Mouse (Mus musculus) bone marrow macrophage, adult 2 months (primary cell): ENCODE results near the gene Sec14l2.

ENCODE experiments used
- CTCF ChIP-seq: IDR thresholded peaks from 2 replicates; pipeline ENCODE4 v1.5.1; 2012; ENCODE audit warnings: low read depth, mild to moderate bottlenecking, low read length, moderate library complexity
- POLR2A ChIP-seq: IDR thresholded peaks from 2 replicates; pipeline ENCODE4 v1.6.1; 2012; ENCODE audit warnings: mild to moderate bottlenecking, low read depth, low read length, borderline replicate concordance

- TF ChIP-seq CTCF (peak; percentile 95), POLR2A (no peak)
Measured at GRCm38 (mm10) chr11:4094378-4095170, 28.6 kb downstream of the Sec14l2 start.
